Mouse (Mus musculus): ENCODE results near the gene Heg1. TPM values are rescaled to one million over a fixed set of nuclear protein-coding genes. Genes with fewer than 3 reads are reported as not detected.

Gene Heg1
- polyA plus RNA-seq, 1 experiment from 2014 or later = 25.4 TPM

DNA sequence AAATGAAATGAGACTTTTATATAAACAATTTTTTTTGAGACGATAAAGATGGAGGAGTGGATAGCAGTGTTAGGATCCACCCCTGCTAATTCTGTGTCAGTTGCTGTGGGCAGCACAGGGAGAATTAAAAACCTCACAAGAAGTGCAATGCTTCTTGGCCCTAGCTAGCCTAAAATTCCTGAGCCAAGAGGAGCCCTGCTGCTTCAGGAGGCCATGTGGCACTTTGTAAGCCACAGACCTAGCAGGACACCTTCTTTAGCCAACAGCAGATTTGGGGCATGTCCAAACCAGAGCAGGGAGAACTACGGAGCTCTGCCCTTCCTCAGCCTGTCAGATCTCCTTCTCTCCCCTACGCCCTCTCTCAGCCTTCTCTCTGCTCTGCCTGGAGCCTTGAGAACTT lies 13.8 kb upstream of the Heg1 start:
- ATAC-seq (ENCODE audit: insufficient read depth) (no peak), DNase-seq (no peak)
- no peak for TF ChIP-seq CTCF (IDR thresholded peaks at IDR 0.05; ENCODE audit: low read depth)
- H3K4me2 ChIP-seq = no peak overlapping the region
- 0 out of 2 replicates have a peak, but pooled peaks cover 3% of the 10 kb centered on the region for H3K9me3 ChIP-seq (ENCODE audit: low read depth, low read length)
- H3K4me3 ChIP-seq (ENCODE audit: low read depth, low read length) = no peak overlapping the region
- 42% methylated on average over 3 of the region's 3 CpGs for WGBS
- H3K27ac ChIP-seq (ENCODE audit: low read depth) = no peak overlapping the region
- no peaks in the 10 kb centered on the region for H3K27me3 ChIP-seq (ENCODE audit: insufficient read depth, low read length)
- H3K36me3 ChIP-seq (ENCODE audit: insufficient read depth) = no peaks in the 10 kb centered on the region
- H3K4me1 ChIP-seq (ENCODE audit: insufficient read depth) = no peaks in the 10 kb centered on the region
- no peak overlapping the region for H3K9ac ChIP-seq

DNA sequence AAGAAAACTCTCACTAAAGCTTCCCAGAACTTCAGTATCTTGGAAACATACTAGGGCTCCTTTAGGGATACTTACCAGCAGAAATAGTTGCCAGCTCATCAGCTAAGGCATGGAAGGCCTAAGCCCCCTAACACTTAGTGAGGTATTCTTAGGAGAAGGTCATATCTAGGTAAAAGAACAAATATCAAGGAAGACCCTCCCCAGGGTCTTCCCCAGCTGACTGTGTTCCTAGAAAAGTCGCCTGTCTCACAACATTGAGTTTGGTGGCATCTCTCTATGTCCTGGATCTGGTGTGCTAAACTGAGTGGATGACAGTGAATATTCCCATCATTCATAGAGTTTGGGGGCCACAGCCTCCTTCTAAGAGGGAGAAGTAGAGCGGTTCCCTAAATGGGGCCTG lies 13.2 kb upstream of the Heg1 start:
- no peak overlapping the region for H3K4me3 ChIP-seq (ENCODE audit: low read depth, low read length)
- H3K27ac ChIP-seq (ENCODE audit: low read depth) = no peak overlapping the region
- no peak for ATAC-seq (ENCODE audit: insufficient read depth)
- no peak for TF ChIP-seq CTCF (IDR thresholded peaks at IDR 0.05; ENCODE audit: low read depth)
- DNase-seq = no peak
- H3K4me1 ChIP-seq (ENCODE audit: insufficient read depth) = peaks cover 6% of the 10 kb centered on the region; the same call in 1 of the 2 replicates
- no peaks in the 10 kb centered on the region for H3K36me3 ChIP-seq (ENCODE audit: insufficient read depth)
- 0 out of 2 replicates have a peak, but pooled peaks cover 3% of the 10 kb centered on the region for H3K9me3 ChIP-seq (ENCODE audit: low read depth, low read length)
- no peak overlapping the region for H3K9ac ChIP-seq
- WGBS = 90% methylated on average over 2 of the region's 2 CpGs
- H3K4me2 ChIP-seq = no peak overlapping the region
- no peaks in the 10 kb centered on the region for H3K27me3 ChIP-seq (ENCODE audit: insufficient read depth, low read length)

DNA sequence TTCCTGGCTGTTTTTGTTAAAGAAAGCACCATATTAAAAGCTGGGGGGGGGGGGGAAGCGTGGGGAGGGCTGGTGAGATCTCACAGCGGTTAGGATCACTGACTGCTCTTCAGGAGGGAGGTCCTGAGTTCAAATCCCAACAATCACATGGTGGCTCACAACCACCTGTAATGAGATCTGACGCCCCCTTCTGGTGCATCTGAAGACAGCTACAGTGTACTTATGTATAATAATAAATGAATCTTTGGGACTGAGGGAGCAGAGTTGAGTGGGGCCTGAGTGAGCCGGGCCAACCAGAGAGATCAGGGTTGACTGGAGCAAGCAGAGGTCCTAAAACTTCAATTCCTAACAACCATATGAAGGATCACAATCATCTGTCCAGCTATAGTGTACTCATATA lies 12.0 kb upstream of the Heg1 start:
- no peak overlapping the region for H3K4me2 ChIP-seq
- no peaks in the 10 kb centered on the region for H3K27me3 ChIP-seq (ENCODE audit: insufficient read depth, low read length)
- no peak for TF ChIP-seq CTCF (IDR thresholded peaks at IDR 0.05; ENCODE audit: low read depth)
- no peak overlapping the region for H3K9ac ChIP-seq
- no peak for DNase-seq
- WGBS = 85% methylated on average over 4 of the region's 4 CpGs
- no peaks in the 10 kb centered on the region for H3K36me3 ChIP-seq (ENCODE audit: insufficient read depth)
- H3K9me3 ChIP-seq (ENCODE audit: low read depth, low read length) = 0 out of 2 replicates have a peak, but pooled peaks cover 3% of the 10 kb centered on the region
- peaks cover 18% of the 10 kb centered on the region for H3K4me1 ChIP-seq (ENCODE audit: insufficient read depth)
- no peak overlapping the region for H3K4me3 ChIP-seq (ENCODE audit: low read depth, low read length)
- no peak for ATAC-seq (ENCODE audit: insufficient read depth)
- H3K27ac ChIP-seq (ENCODE audit: low read depth) = no peak overlapping the region

DNA sequence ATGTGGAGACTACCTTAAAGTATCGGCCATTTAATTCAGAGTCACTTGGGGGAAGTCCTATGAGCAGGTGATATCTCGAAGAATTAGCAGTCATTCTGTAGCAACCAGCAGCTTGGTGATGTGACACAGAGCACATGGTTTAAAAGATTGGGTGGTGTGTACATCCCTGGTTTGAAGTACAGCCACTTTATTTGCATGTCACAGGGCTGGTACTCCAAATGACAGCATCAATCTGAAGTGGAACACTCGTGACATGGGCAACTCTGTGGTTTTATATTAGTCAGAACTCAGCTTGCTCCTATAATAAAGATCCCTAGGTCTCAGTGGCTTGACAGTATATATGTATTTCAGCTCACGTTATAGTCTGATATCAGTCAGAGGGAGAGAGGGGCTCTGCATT lies 11.5 kb upstream of the Heg1 start:
- Histone ChIP-seq H3K9ac (no peak overlapping the region), H3K4me3 (ENCODE audit: low read depth, low read length) (no peak overlapping the region), H3K36me3 (ENCODE audit: insufficient read depth) (no peaks in the 10 kb centered on the region), H3K27me3 (ENCODE audit: insufficient read depth, low read length) (no peaks in the 10 kb centered on the region), H3K9me3 (ENCODE audit: low read depth, low read length) (0 out of 2 replicates have a peak, but pooled peaks cover 3% of the 10 kb centered on the region), H3K27ac (ENCODE audit: low read depth) (no peak overlapping the region), H3K4me1 (ENCODE audit: insufficient read depth) (peaks cover 19% of the 10 kb centered on the region), H3K4me2 (no peak overlapping the region)
- WGBS = 82% methylated on average over 4 of the region's 4 CpGs
- TF ChIP-seq CTCF (IDR thresholded peaks at IDR 0.05; ENCODE audit: low read depth) = no peak
- ATAC-seq (ENCODE audit: insufficient read depth) (no peak), DNase-seq (no peak)

DNA sequence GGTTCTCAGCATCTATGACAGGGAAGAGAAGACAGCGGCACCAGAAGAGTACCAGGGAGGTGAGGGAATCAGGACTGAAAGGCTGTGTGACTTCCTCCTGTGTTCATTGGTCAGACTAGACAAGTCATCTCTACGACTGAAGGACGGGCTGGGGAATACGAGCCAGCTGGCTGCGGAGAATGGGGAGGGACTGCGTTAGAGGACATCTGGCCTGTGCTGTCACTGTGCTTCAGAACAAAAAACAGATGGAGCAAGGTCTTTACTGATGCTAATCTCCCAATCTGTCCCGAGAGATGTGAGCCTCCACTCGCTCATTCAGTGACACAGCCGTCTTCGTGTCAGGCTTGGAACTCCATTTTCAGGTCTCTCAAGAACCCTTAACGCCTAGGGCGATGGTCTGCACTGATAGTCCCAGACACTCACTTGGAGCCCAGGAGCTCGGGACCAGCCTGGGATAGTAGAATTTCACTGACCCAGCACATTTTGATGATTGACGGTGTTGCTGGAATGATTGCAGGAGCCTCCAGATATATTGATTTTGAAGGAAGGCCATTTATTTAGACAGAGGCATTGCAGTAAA lies 10.6 kb upstream of the Heg1 start:
- DNase-seq (peak; percentile 80), ATAC-seq (ENCODE audit: insufficient read depth) (peak; percentile 88)
- no peak overlapping the region for H3K4me2 ChIP-seq
- H3K27ac ChIP-seq (ENCODE audit: low read depth) = peak overlapping the region; percentile 46; the same call in 1 of the 2 replicates
- no peaks in the 10 kb centered on the region for H3K36me3 ChIP-seq (ENCODE audit: insufficient read depth)
- H3K9ac ChIP-seq = no peak overlapping the region
- no peaks in the 10 kb centered on the region for H3K27me3 ChIP-seq (ENCODE audit: insufficient read depth, low read length)
- peaks cover 19% of the 10 kb centered on the region for H3K4me1 ChIP-seq (ENCODE audit: insufficient read depth)
- no peak for TF ChIP-seq CTCF (IDR thresholded peaks at IDR 0.05; ENCODE audit: low read depth)
- no peak overlapping the region for H3K4me3 ChIP-seq (ENCODE audit: low read depth, low read length)
- WGBS = 39% methylated on average over 14 of the region's 14 CpGs
- 0 out of 2 replicates have a peak, but pooled peaks cover 3% of the 10 kb centered on the region for H3K9me3 ChIP-seq (ENCODE audit: low read depth, low read length)

DNA sequence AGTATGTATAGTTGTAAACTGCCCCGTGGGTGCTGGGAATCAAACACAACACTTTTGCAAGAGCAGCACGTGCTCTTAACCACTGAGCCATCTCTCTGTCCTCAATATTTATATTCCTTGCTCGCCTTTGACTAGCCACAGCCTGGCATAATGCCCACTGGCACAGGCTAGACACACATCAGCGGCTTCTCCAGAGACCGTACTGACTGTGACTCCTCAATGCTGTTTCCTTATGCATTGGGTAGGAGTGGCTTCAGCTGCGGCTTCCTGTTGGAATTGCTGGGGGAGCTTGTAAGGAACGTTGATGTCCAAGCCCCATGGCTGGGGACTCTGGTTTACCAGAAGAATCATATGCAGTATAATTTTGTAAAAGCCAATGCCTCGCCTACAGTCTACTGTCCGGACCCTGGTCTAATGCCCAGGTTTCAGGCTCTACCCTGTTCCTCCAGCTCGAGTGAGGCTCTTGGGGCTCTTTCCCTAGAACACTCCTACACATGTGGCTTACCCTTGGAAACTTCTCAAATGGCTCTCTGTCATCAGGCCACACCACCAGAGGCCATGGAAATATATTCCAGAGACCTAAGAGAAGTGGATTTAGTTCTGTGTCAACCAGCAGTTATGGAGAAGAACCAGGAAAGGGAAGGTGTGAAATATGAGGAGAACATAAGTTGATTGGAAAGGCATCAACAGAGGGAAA lies 8.9 kb upstream of the Heg1 start:
- no peaks in the 10 kb centered on the region for H3K27me3 ChIP-seq (ENCODE audit: insufficient read depth, low read length)
- DNase-seq (peak; percentile 28), ATAC-seq (ENCODE audit: insufficient read depth) (no peak)
- H3K4me3 ChIP-seq (ENCODE audit: low read depth, low read length) = no peak overlapping the region
- no peak overlapping the region for H3K27ac ChIP-seq (ENCODE audit: low read depth)
- no peak for TF ChIP-seq CTCF (IDR thresholded peaks at IDR 0.05; ENCODE audit: low read depth)
- no peak overlapping the region for H3K4me2 ChIP-seq
- H3K9me3 ChIP-seq (ENCODE audit: low read depth, low read length) = 0 out of 2 replicates have a peak, but pooled peaks cover 3% of the 10 kb centered on the region
- H3K9ac ChIP-seq = no peak overlapping the region
- H3K36me3 ChIP-seq (ENCODE audit: insufficient read depth) = no peaks in the 10 kb centered on the region
- peaks cover 19% of the 10 kb centered on the region for H3K4me1 ChIP-seq (ENCODE audit: insufficient read depth)
- 81% methylated on average over 10 of the region's 10 CpGs for WGBS

DNA sequence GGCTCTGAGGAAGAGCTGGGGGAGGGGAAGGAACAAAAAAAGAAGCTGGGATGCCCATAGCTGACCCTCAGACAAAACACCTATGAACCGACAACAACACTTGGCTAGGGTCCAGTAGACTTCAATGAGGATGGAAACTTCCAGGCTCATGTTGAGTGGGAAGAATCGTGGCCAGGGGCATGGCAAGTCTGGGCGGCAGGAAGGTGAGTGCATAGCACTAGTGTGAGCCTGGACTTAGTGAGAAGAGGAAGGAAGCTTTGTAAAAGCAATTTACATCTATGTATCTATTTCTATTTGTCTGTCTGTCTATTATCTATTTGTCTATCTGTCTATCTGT lies 8.4 kb upstream of the Heg1 start:
- DNase-seq = no peak
- H3K9me3 ChIP-seq (ENCODE audit: low read depth, low read length) = 0 out of 2 replicates have a peak, but pooled peaks cover 3% of the 10 kb centered on the region
- WGBS = 65% methylated on average over 3 of the region's 3 CpGs
- no peak overlapping the region for H3K4me3 ChIP-seq (ENCODE audit: low read depth, low read length)
- TF ChIP-seq CTCF (IDR thresholded peaks at IDR 0.05; ENCODE audit: low read depth) = no peak
- H3K27ac ChIP-seq (ENCODE audit: low read depth) = no peak overlapping the region
- ATAC-seq (ENCODE audit: insufficient read depth) = no peak
- H3K4me2 ChIP-seq = no peak overlapping the region
- no peaks in the 10 kb centered on the region for H3K36me3 ChIP-seq (ENCODE audit: insufficient read depth)
- no peak overlapping the region for H3K9ac ChIP-seq
- no peaks in the 10 kb centered on the region for H3K27me3 ChIP-seq (ENCODE audit: insufficient read depth, low read length)
- H3K4me1 ChIP-seq (ENCODE audit: insufficient read depth) = peaks cover 19% of the 10 kb centered on the region

All from lung, embryonic 14.5 days (tissue).